Comparison of ENCODE assay signal across 8 mouse cellular contexts in the genomic region with DNA sequence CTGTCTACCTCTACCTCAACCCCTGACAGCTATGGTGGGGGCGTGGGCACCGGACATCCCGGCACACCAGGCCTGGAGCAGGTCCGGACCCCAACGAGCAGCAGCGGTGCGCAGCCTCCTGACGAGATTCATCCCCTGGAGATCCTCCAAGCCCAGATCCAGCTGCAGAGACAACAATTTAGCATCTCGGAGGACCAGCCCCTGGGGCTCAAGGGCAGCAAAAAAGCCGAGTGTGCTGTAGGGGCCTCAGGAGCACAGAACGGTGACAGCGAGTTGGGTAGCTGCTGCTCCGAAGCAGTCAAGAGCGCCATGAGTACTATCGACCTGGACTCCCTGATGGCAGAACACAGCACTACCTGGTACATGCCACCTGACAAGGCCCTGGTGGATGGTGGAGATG. TPM values are rescaled to one million over a fixed set of nuclear protein-coding genes. Genes with fewer than 3 reads are reported as not detected.
DNase-seq lines count a peak whose midpoint lies in the region; ATAC-seq and TF ChIP-seq lines count a peak whose summit lies in the region.

No protein-coding gene starts in this region.

- peaks cover 27% of the 10 kb centered on the region for H3K27me3 ChIP-seq in intestine, embryonic 16.5 days (replicated peaks; ENCODE audit: control insufficient read depth, insufficient read depth, low read length)
- H3K27me3 ChIP-seq in neural tube, embryonic 14.5 days (ENCODE audit: control insufficient read depth, insufficient read depth, low read length) = peaks cover 2% of the 10 kb centered on the region; the same call in 1 of the 2 replicates

- DNase-seq in layer of hippocampus, adult 2 months (ENCODE audit: low spot score in 2 of 2) = no peak
- DNase-seq in layer of hippocampus, postnatal 25 days (ENCODE audit: extremely low spot score in 1 of 2, low spot score in 1 of 2) = no peak
- no peak for DNase-seq in layer of hippocampus, adult 18-20 months (ENCODE audit: low spot score in 2 of 2)
- DNase-seq in testis, postnatal 14 days (ENCODE audit: low spot score) = no peak
- no peak for DNase-seq in lung, postnatal 4 days

- H3K27ac ChIP-seq in layer of hippocampus, adult 2 months = peak overlapping the region; percentile 88
- no peak overlapping the region; the same call in 1 of the 2 replicates for H3K27ac ChIP-seq in embryonic fibroblast, embryonic 13.5 days (ENCODE audit: insufficient read depth, low read length)
- H3K27ac ChIP-seq in intestine, embryonic 16.5 days (ENCODE audit: low read length) = no peak overlapping the region
- no peak overlapping the region for H3K27ac ChIP-seq in neural tube, embryonic 14.5 days (ENCODE audit: low read depth, low read length)

- peaks cover 2% of the 10 kb centered on the region; the same call in 1 of the 2 replicates for H3K4me1 ChIP-seq in embryonic fibroblast, embryonic 13.5 days (ENCODE audit: control insufficient read depth, insufficient read depth, low read length)
- peaks cover 47% of the 10 kb centered on the region for H3K4me1 ChIP-seq in intestine, embryonic 16.5 days (ENCODE audit: control insufficient read depth, insufficient read depth, low read length)
- peaks cover 65% of the 10 kb centered on the region for H3K4me1 ChIP-seq in neural tube, embryonic 14.5 days (ENCODE audit: control insufficient read depth, insufficient read depth, low read length)

- 72% methylated on average over 15 of the region's 15 CpGs for WGBS in intestine, embryonic 16.5 days
- WGBS in neural tube, embryonic 14.5 days = 44% methylated on average over 15 of the region's 15 CpGs

- no peak for ATAC-seq in intestine, embryonic 16.5 days
- no peak for ATAC-seq in neural tube, embryonic 14.5 days (ENCODE audit: low read depth)

- no peak for TF ChIP-seq CTCF in layer of hippocampus, adult 2 months (conservative IDR thresholded peaks at IDR 0.05)
- TF ChIP-seq CTCF in embryonic fibroblast, embryonic 13.5 days (IDR thresholded peaks at IDR 0.05; ENCODE audit: borderline replicate concordance, insufficient read depth, low read length) = no peak

- H3K9me3 ChIP-seq in intestine, embryonic 16.5 days (ENCODE audit: control insufficient read depth, low read length) = no peaks in the 10 kb centered on the region
- no peaks in the 10 kb centered on the region for H3K9me3 ChIP-seq in neural tube, embryonic 14.5 days (ENCODE audit: control insufficient read depth, low read length)

- H3K9ac ChIP-seq in intestine, embryonic 16.5 days (ENCODE audit: low read depth, low read length) = no peak overlapping the region
- peak overlapping the region; percentile 85 for H3K9ac ChIP-seq in neural tube, embryonic 14.5 days (replicated peaks; ENCODE audit: low read depth, low read length)

- no peak for TF ChIP-seq POLR2A in embryonic fibroblast, embryonic 13.5 days (IDR thresholded peaks at IDR 0.05; ENCODE audit: low read depth, low read length)

- peak overlapping the region; percentile 22; the same call in 1 of the 2 replicates for H3K4me2 ChIP-seq in intestine, embryonic 16.5 days (ENCODE audit: low read depth, low read length)
- peak overlapping the region; percentile 96 for H3K4me2 ChIP-seq in neural tube, embryonic 14.5 days (ENCODE audit: low read depth, low read length)

- peaks cover 2% of the 10 kb centered on the region; the same call in 1 of the 2 replicates for H3K36me3 ChIP-seq in intestine, embryonic 16.5 days (ENCODE audit: control insufficient read depth, insufficient read depth, low read length)
- H3K36me3 ChIP-seq in neural tube, embryonic 14.5 days (ENCODE audit: control insufficient read depth, insufficient read depth, low read length) = no peaks in the 10 kb centered on the region; the same call in 1 of the 2 replicates

- H3K4me3 ChIP-seq in layer of hippocampus, adult 2 months = peak overlapping the region; percentile 73
- H3K4me3 ChIP-seq in embryonic fibroblast, embryonic 13.5 days (ENCODE audit: insufficient read depth, low read length) = peak overlapping the region; percentile 59
- H3K4me3 ChIP-seq in intestine, embryonic 16.5 days (ENCODE audit: low read length) = peak overlapping the region; percentile 11; the same call in 1 of the 2 replicates
- peak overlapping the region; percentile 78 for H3K4me3 ChIP-seq in neural tube, embryonic 14.5 days (ENCODE audit: low read depth, low read length)

RNA-seq across cellular contexts. Expression of a gene that starts 4.3 kb away (rescaled TPM):
- 10 to 100 TPM; 38.4 to 45.6 TPM for total RNA-seq in layer of hippocampus, adult 2 months (2021)
- 10 to 100 TPM; 40.0 to 40.1 TPM for total RNA-seq in layer of hippocampus, postnatal 25 days (2021)
- polyA plus RNA-seq in embryonic fibroblast, embryonic 13.5 days (2011; ENCODE audit: insufficient read length, low read depth, missing spikeins) = 18.9 and 21.7 TPM in 2 replicates
- 7.2 and 7.4 TPM in 2 replicates for polyA plus RNA-seq in intestine, embryonic 16.5 days (2015; fragmentation: Nextera tagmentation; extraction: Ambion mirVana)
- polyA plus RNA-seq in neural tube, embryonic 14.5 days (2014; fragmentation: Nextera tagmentation; extraction: Ambion mirVana) = 18.6 and 19.2 TPM in 2 replicates
- total RNA-seq in layer of hippocampus, adult 18-20 months (2021) = 10 to 100 TPM; 39.1 to 41.8 TPM

Comparison
In these comparisons a context has a peak if more than half of its experiments do, and no peak if none do; other contexts are left out.
1. H3K4me3 ChIP-seq: peak in every context shown above with its lines; median percentile 78 in neural tube, embryonic 14.5 days; 73 in layer of hippocampus, adult 2 months; 59 in embryonic fibroblast, embryonic 13.5 days; 11 in intestine, embryonic 16.5 days.